8 mouse cellular contexts compared by ENCODE assay signal in genomic region chr10:127381743-127382134, GRCm38 (mm10). TPM values are rescaled to one million over a fixed set of nuclear protein-coding genes. Genes with fewer than 3 reads are reported as not detected.
DNase-seq lines count a peak whose midpoint lies in the region; ATAC-seq lines count a peak whose summit lies in the region.

No protein-coding gene starts in this region.

- peak overlapping the region; percentile 64 for H3K4me2 ChIP-seq in forebrain, embryonic 14.5 days (ENCODE audit: low read length)
- H3K4me2 ChIP-seq in liver, embryonic 12.5 days = peak overlapping the region; percentile 72

- H3K27me3 ChIP-seq in erythroblast, embryonic 14.5 days (ENCODE audit: control insufficient read depth) = no peaks in the 10 kb centered on the region
- H3K27me3 ChIP-seq in forebrain, embryonic 14.5 days (replicated peaks; ENCODE audit: control insufficient read depth, insufficient read depth, low read length) = no peaks in the 10 kb centered on the region
- no peaks in the 10 kb centered on the region for H3K27me3 ChIP-seq in liver, embryonic 12.5 days (replicated peaks)

- H3K4me3 ChIP-seq in erythroblast, embryonic 14.5 days (replicated peaks) = peak overlapping the region; percentile 87
- peak overlapping the region; percentile 63 for H3K4me3 ChIP-seq in forebrain, embryonic 14.5 days (ENCODE audit: low read depth, low read length)
- peak overlapping the region; percentile 74 for H3K4me3 ChIP-seq in liver, embryonic 12.5 days

- H3K9me3 ChIP-seq in erythroblast, embryonic 14.5 days (ENCODE audit: control insufficient read depth, low read length) = no peaks in the 10 kb centered on the region
- no peaks in the 10 kb centered on the region for H3K9me3 ChIP-seq in forebrain, embryonic 14.5 days (replicated peaks; ENCODE audit: control insufficient read depth, low read length)
- no peaks in the 10 kb centered on the region for H3K9me3 ChIP-seq in liver, embryonic 12.5 days (replicated peaks)

- 52% methylated on average over 2 of the region's 2 CpGs for WGBS in forebrain, embryonic 14.5 days
- 52% methylated on average over 2 of the region's 2 CpGs for WGBS in liver, embryonic 12.5 days (ENCODE audit: insufficient replicate concordance)

- DNase-seq in A20 (ENCODE audit: low read depth, low spot score) = peak; percentile 16
- no peak for DNase-seq in forebrain, embryonic 14.5 days (ENCODE audit: low spot score)
- DNase-seq in spleen, postnatal 10 days (ENCODE audit: low spot score in 2 of 2) = no peak
- DNase-seq in cerebellum, adult 11 months = no peak
- no peak for DNase-seq in layer of hippocampus, adult 8-10 months (ENCODE audit: low spot score in 2 of 2)

- H3K9ac ChIP-seq in forebrain, embryonic 14.5 days (ENCODE audit: low read length) = peak overlapping the region; percentile 91
- peak overlapping the region; percentile 88 for H3K9ac ChIP-seq in liver, embryonic 12.5 days

- H3K27ac ChIP-seq in forebrain, embryonic 14.5 days (ENCODE audit: low read depth, low read length) = no peak overlapping the region
- no peak overlapping the region; the same call in 1 of the 2 replicates for H3K27ac ChIP-seq in liver, embryonic 12.5 days

- peaks cover 24% of the 10 kb centered on the region for H3K4me1 ChIP-seq in erythroblast, embryonic 14.5 days (ENCODE audit: control insufficient read depth)
- peaks cover 9% of the 10 kb centered on the region for H3K4me1 ChIP-seq in forebrain, embryonic 14.5 days (ENCODE audit: control insufficient read depth, insufficient read depth, low read length)
- H3K4me1 ChIP-seq in liver, embryonic 12.5 days = peaks cover 36% of the 10 kb centered on the region

- H3K36me3 ChIP-seq in erythroblast, embryonic 14.5 days (ENCODE audit: control insufficient read depth) = peaks cover 2% of the 10 kb centered on the region
- no peaks in the 10 kb centered on the region for H3K36me3 ChIP-seq in forebrain, embryonic 14.5 days (ENCODE audit: control insufficient read depth, insufficient read depth, low read length)
- H3K36me3 ChIP-seq in liver, embryonic 12.5 days = no peaks in the 10 kb centered on the region

- no peak for ATAC-seq in erythroblast, adult 5-6 weeks (replicated peaks; ENCODE audit: low FRiP score, poor library complexity, severe bottlenecking)
- ATAC-seq in forebrain, embryonic 14.5 days = no peak
- no peak for ATAC-seq in liver, embryonic 12.5 days

RNA-seq across cellular contexts. Expression of gene R3hdm2, which starts 1.6 kb away (rescaled TPM):
- polyA plus RNA-seq in erythroblast, embryonic 14.5 days (2012) = 8.8 and 11.1 TPM in 2 replicates
- 25.7 and 34.9 TPM in 2 replicates for total RNA-seq in erythroblast, adult 5-6 weeks (2015; ENCODE audit: low replicate concordance)
- total RNA-seq in erythroblast, adult 5-6 weeks (2017; ENCODE audit: low replicate concordance) = 17.7 and 18.3 TPM in 2 replicates
- polyA plus RNA-seq in forebrain, embryonic 14.5 days (2014; fragmentation: Nextera tagmentation; extraction: Ambion mirVana) = 24.2 and 32.4 TPM in 2 replicates
- 16.7 and 19.0 TPM in 2 replicates for polyA plus RNA-seq in liver, embryonic 12.5 days (2016; fragmentation: Nextera tagmentation; extraction: Ambion mirVana)
- total RNA-seq in layer of hippocampus, adult 8-10 months (2022) = 100 to 1,000 TPM; 159 to 182 (median 176) TPM

RNA-seq across cellular contexts. Expression of gene Inhbc, which starts 11.5 kb away (rescaled TPM):
- not detected in 2 replicates for polyA plus RNA-seq in erythroblast, embryonic 14.5 days (2012)
- not detected in 2 replicates for total RNA-seq in erythroblast, adult 5-6 weeks (2015; ENCODE audit: low replicate concordance)
- total RNA-seq in erythroblast, adult 5-6 weeks (2017; ENCODE audit: low replicate concordance) = not detected in 2 replicates
- not detected in 2 replicates for polyA plus RNA-seq in forebrain, embryonic 14.5 days (2014; fragmentation: Nextera tagmentation; extraction: Ambion mirVana)
- polyA plus RNA-seq in liver, embryonic 12.5 days (2016; fragmentation: Nextera tagmentation; extraction: Ambion mirVana) = 1.1 and 1.5 TPM in 2 replicates
- not detected for total RNA-seq in layer of hippocampus, adult 8-10 months (2022)

RNA-seq across cellular contexts. Expression of gene Inhbe, which starts 27.5 kb away (rescaled TPM):
- polyA plus RNA-seq in erythroblast, embryonic 14.5 days (2012) = not detected in 2 replicates
- total RNA-seq in erythroblast, adult 5-6 weeks (2015; ENCODE audit: low replicate concordance) = not detected in 2 replicates
- not detected in 2 replicates for total RNA-seq in erythroblast, adult 5-6 weeks (2017; ENCODE audit: low replicate concordance)
- polyA plus RNA-seq in forebrain, embryonic 14.5 days (2014; fragmentation: Nextera tagmentation; extraction: Ambion mirVana) = not detected in 2 replicates
- polyA plus RNA-seq in liver, embryonic 12.5 days (2016; fragmentation: Nextera tagmentation; extraction: Ambion mirVana) = 0.10 and 0.16 TPM in 2 replicates
- total RNA-seq in layer of hippocampus, adult 8-10 months (2022) = not detected

RNA-seq across cellular contexts. Expression of gene Gli1, which starts 40.0 kb away (rescaled TPM):
- not detected in 2 replicates for polyA plus RNA-seq in erythroblast, embryonic 14.5 days (2012)
- not detected in 2 replicates for total RNA-seq in erythroblast, adult 5-6 weeks (2015; ENCODE audit: low replicate concordance)
- not detected in 2 replicates for total RNA-seq in erythroblast, adult 5-6 weeks (2017; ENCODE audit: low replicate concordance)
- 0.55 and 1.0 TPM in 2 replicates for polyA plus RNA-seq in forebrain, embryonic 14.5 days (2014; fragmentation: Nextera tagmentation; extraction: Ambion mirVana)
- polyA plus RNA-seq in liver, embryonic 12.5 days (2016; fragmentation: Nextera tagmentation; extraction: Ambion mirVana) = 0.94 and 1.1 TPM in 2 replicates
- 1 to 10 TPM; 2.7 to 4.0 (median 3.7) TPM for total RNA-seq in layer of hippocampus, adult 8-10 months (2022)

RNA-seq across cellular contexts. Expression of gene Arhgap9, which starts 60.0 kb away (rescaled TPM):
- polyA plus RNA-seq in erythroblast, embryonic 14.5 days (2012) = 0.06 and 0.16 TPM in 2 replicates
- 19.9 and 21.1 TPM in 2 replicates for total RNA-seq in erythroblast, adult 5-6 weeks (2015; ENCODE audit: low replicate concordance)
- 14.6 and 18.7 TPM in 2 replicates for total RNA-seq in erythroblast, adult 5-6 weeks (2017; ENCODE audit: low replicate concordance)
- 0.70 and 1.2 TPM in 2 replicates for polyA plus RNA-seq in forebrain, embryonic 14.5 days (2014; fragmentation: Nextera tagmentation; extraction: Ambion mirVana)
- polyA plus RNA-seq in liver, embryonic 12.5 days (2016; fragmentation: Nextera tagmentation; extraction: Ambion mirVana) = 15.9 and 16.9 TPM in 2 replicates
- total RNA-seq in layer of hippocampus, adult 8-10 months (2022) = 1 to 10 TPM in 3 of 4 experiments, under 1 TPM in 1; 0.60 to 4.6 (median 2.2) TPM
